Mouse (Mus musculus) liver, adult 2 months (tissue): ENCODE measurements around the gene Speer4e.
"Not testable (repeated sequence)": the region's sequence is repeated elsewhere in the genome, so short reads cannot be mapped to it uniquely, and the experiment has no call there.

ENCODE experiments used
- CTCF ChIP-seq: fragments of 200-500 bp; IDR thresholded peaks from 2 replicates; pipeline ENCODE4 v1.5.1; 2011; ENCODE audit warnings: low read depth, low read length, control low read depth
- POLR2A ChIP-seq: fragments of 200-500 bp; IDR thresholded peaks from 2 replicates; pipeline ENCODE4 v1.6.1; 2011; ENCODE audit warnings: low read length, control low read depth; ENCODE audit not compliant: insufficient read depth; ENCODE audit errors: extremely low read depth

DNA sequence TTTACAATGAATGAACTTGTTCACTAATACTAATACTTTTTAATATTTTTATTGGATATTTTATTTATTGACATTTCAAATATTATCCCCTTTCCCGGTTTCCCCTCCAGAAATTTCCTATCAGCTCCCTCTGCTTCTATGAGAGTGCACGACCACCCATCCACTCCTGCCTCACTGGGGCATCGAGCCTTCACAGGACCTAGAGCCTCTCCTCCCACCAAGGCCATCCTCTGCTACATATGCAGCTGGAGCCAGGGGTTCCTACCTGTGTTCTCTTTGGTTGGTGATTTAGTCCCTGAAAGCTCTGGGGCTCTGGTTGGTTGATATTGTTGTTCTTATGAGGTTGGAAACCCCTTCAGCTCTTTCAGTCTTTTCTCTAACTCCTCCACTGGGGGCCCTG, 14.5 kb upstream of the Speer4e start:
- not testable (repeated sequence) for TF ChIP-seq POLR2A, CTCF
